ENCODE assay signal across 8 mouse cellular contexts in genomic region chr2:145675142-145675755, GRCm38 (mm10). TPM values are rescaled to one million over a fixed set of nuclear protein-coding genes. Genes with fewer than 3 reads are reported as not detected.
DNase-seq lines count a peak whose midpoint lies in the region; ATAC-seq lines count a peak whose summit lies in the region.

Gene Rin2 (plus strand): TSS chr2:145675215.

- H3K9ac ChIP-seq in hindbrain, embryonic 12.5 days: peak within 1 kb of the TSS; percentile 73

- WGBS in hindbrain, embryonic 12.5 days: 0% methylated on average over 33 of the region's 33 CpGs

- H3K4me1 ChIP-seq in hindbrain, embryonic 12.5 days: peaks cover 23% of the 10 kb centered on the region

- peak within 1 kb of the TSS; percentile 90 for H3K4me2 ChIP-seq in hindbrain, embryonic 12.5 days (replicated peaks)

- peak within 1 kb of the TSS; percentile 60 for H3K27ac ChIP-seq in hindbrain, embryonic 12.5 days

- peak; percentile 87 for ATAC-seq in hindbrain, embryonic 12.5 days (ENCODE audit: low FRiP score)
- no peak for ATAC-seq in activated CD4-positive, CD25-positive, alpha-beta regulatory T cell, adult 4 months

- H3K27me3 ChIP-seq in hindbrain, embryonic 12.5 days: no peaks in the 10 kb centered on the region

- H3K4me3 ChIP-seq in hindbrain, embryonic 12.5 days: peak within 1 kb of the TSS; percentile 64

- H3K9me3 ChIP-seq in hindbrain, embryonic 12.5 days (replicated peaks): no peaks in the 10 kb centered on the region

- peak; percentile 73 to 91 for DNase-seq in adrenal gland, adult (ENCODE audit: inconsistent age in 2 of 2, low spot score in 1 of 2)
- DNase-seq in cerebellum, adult 8-10 months: peak; percentile 7
- peak; percentile 6 to 26 for DNase-seq in frontal cortex, postnatal 36 days (ENCODE audit: low spot score in 2 of 2)
- peak; percentile 23 to 36 for DNase-seq in layer of hippocampus, postnatal 36 days
- peak; percentile 89 for DNase-seq in lung, postnatal 36 days
- DNase-seq in right cerebral cortex, postnatal 14 days: peak; percentile 15

- no peaks in the 10 kb centered on the region for H3K36me3 ChIP-seq in hindbrain, embryonic 12.5 days

RNA-seq across cellular contexts. Expression of gene Rin2, which starts in this region (rescaled TPM):
- polyA plus RNA-seq in hindbrain, embryonic 12.5 days (2016; fragmentation: Nextera tagmentation; extraction: Ambion mirVana): 21.4 and 29.2 TPM in 2 replicates
- 10 to 100 TPM; 22.3 to 40.7 TPM for total RNA-seq in layer of hippocampus, postnatal 36 days (2021)
- polyA plus RNA-seq in activated CD4-positive, CD25-positive, alpha-beta regulatory T cell, adult 4 months (2017; shearing (Covaris generic)): 1 to 10 TPM; 1.6 to 4.3 TPM

Comparison
In these comparisons a context has a peak if more than half of its experiments do, and no peak if none do; other contexts are left out.
1. DNase-seq: peak in every context shown above with its lines; median percentile 89 in lung, postnatal 36 days; 82 in adrenal gland, adult; 30 in layer of hippocampus, postnatal 36 days; 16 in frontal cortex, postnatal 36 days; 15 in right cerebral cortex, postnatal 14 days; 7 in cerebellum, adult 8-10 months.